Mouse (Mus musculus): ENCODE measurements around the gene Fam172a. TPM values are rescaled to one million over a fixed set of nuclear protein-coding genes. Genes with fewer than 3 reads are reported as not detected.

The Fam172a gene
- total RNA-seq, 2 experiments from 2014 or later, result 22.9 to 24.6 TPM

GRCm38 (mm10) chr13:78181071-78181929 is 479.5 kb downstream of the Fam172a start:
- DNase-seq, result no peak

DNA sequence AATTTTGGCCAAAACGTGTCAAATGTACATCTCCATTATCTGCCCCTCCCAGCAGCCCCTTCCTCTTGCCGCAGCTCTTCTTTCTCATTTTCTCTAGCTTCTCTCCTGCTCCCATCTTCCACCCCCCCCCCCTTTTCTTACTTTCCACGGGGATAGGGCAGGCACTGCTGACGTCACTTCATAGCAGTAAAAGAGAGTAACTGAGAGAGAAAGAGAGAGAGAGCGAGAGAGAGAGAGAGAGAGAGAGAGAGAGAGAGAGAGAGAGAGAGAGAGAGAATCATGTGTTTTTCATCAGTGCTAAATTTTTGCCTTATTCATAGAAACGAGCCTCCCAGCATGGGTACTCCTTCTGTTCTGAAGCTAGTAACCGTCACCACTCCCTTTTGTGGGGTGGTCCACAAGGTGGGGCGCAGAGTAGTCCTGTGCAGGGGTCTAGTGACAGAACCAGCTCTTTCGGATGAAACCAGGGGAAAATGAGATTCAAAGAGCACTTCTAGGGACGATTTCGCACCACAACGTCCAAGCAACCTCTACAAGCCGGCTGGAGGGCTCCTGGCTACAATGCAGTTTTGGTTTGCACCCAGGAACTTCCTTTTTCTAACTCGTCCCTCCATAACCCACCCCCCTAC is 480.2 kb downstream of the Fam172a start:
- no peak for DNase-seq

- DNase-seq, result no peak
These were observed 481.2 kb downstream of the Fam172a start for GRCm38 (mm10) chr13:78183004-78183403.

GRCm38 (mm10) chr13:78183986-78184385 is 482.2 kb downstream of the Fam172a start:
- DNase-seq, result no peak

GRCm38 (mm10) chr13:78184786-78185466 is 483.1 kb downstream of the Fam172a start:
- DNase-seq, result no peak

DNA sequence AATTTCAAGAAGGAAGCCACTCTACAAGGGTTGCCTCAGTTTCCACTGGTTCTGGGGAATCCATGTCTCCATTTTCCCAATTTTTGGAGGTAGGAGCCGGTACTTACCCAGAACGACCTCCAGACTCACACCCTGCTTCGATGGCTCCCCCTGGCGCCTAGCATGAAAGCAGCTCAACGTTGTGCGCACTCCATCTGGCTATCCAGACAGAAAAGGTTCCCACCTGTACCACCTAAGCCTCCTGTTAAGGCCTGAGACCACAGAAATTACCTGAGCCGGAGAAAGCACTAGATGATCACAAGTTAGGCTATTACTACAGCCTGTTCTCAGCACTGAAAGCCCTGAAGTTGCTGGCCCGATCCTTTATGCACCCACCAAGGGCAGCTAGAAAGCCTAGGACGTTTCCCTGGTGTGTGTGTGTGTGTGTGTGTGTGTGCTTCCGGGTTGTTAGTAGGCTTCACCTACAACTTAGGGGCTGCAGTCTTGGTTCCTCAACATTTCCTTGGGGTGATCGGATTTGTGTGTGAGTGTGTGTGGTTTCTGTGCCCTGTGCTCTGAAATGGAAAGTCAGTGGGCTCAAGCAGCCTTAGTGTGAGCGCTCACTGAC is 484.6 kb downstream of the Fam172a start:
- DNase-seq, result peak; percentile 60

DNA sequence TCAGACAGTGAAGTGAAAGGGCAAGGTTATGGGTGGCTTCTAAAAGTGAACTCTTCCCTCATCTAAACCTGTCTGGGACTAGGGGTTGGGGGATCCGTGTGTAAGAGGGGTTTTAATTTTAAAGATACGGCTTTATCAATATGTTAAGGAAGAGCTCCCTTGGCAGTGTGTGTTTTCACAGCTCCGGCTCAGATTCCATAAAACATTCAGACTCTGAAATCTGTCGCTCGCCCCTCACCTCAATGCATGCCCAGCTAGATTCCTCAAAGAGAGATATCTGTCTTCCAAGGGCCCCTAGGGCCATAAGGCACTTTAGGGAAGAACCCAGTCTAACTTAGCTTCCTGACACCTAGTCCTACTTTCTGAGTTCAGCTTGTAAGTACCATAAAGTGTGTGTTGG is 486.0 kb downstream of the Fam172a start:
- no peak for DNase-seq

DNA sequence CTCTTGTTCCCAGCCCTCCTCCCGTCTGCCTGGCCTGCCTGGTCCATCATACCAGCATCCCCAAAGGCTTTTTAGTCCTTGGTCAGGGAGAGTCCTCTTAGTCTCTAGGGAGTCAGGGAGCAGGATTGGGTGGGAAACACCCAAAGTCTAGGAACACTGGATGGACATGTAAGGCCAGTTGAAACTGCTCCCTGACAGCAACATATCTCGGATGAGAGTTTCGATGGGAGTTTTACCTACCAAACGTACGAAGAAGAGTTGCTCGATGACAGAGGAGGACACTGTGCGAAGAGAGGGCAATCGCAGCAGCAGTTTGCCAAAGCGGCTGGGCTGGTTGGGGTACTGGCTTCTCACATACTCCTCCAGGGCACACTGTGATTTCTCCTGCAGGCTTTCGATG is 487.8 kb downstream of the Fam172a start:
- no peak for DNase-seq

GRCm38 (mm10) chr13:78193211-78193610 is 491.4 kb downstream of the Fam172a start:
- no peak for DNase-seq

GRCm38 (mm10) chr13:78194135-78194849 is 492.5 kb downstream of the Fam172a start:
- no peak for DNase-seq

DNA sequence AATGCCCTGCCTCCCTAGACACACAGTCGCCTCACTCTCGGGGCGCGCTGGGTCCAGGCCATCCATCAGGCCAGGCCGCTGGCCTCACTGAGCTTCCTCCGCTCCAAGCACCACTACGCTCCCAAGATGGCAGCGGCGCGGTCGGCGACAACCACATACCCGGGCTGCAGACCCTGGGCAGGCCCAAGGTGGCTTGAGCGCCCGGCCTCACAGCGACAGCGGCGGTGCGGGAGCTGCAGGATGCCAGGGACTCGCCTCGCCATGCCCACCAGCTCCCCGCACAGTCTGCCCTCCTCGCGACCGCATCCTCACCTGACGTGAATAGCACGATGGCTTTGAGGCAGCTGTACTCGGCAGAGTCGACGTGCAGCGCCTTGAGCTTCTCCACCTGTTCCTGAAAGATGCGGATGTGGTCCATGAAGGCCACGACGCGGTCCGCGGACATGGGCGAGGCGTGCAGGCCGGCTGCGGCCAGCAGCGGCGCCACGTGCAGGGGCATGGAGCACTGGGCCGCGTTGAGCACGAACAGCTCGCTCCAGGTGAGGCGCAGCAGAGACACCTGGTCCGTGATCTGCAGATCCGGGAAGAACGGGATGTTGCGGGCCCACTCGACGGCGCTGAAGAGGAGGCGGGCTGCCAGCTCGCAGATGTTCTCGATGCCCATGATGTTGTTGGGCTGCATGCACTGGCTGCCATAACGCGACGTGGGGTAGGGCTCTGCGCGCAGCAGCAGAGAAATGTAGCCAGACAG is 493.2 kb downstream of the Fam172a start:
- DNase-seq, result no peak

DNA sequence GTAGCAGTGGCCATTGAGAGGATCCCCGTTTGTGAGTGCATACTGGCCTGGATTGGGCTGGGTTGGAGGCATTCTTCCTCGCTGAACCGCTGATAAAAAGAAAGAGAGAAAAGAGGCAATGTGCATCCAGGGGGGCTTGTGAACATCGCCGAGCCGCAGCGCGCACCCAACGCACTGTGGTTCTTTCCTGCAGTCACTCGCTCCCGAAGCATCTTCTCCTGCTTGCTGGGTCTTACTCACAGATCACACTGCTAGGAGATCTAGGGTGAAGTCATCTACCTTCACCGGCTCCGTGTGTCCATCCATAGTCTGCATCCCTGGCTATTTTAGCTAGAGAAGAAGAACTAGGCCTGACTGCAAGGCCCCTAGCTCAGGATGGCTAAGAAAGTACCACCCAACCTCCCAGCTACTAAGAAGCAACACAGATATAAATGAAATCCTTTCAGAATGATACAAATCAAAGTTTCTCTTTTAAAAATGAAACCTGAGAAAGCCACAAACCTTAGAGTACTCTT is 493.8 kb downstream of the Fam172a start:
- no peak for DNase-seq

DNA sequence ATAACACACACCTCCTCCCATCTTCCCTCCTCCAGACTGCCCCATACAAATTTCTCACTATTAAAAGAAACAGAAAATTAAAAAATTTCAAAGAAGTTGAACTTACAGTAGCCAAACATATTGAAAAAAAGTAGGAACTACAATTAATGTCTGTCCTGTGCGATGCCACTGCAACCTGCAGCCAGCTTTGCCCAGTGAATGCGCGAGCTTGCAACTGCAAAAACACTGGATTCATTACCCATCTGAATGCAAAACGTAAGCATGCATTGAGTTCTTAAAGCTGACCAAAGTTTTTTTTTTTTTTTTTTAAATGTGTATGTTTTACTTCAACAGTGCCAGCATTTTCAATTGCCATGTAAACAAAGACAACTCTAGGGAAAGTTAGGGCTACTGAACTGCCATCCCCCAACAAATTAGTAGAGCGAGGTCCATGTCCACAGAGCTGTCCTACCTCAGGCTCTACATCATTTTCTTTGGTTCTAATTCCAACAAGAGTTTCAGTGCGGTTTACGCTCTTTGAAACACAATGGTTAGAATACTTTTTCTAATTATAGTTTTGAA is 494.5 kb downstream of the Fam172a start:
- no peak for DNase-seq

DNA sequence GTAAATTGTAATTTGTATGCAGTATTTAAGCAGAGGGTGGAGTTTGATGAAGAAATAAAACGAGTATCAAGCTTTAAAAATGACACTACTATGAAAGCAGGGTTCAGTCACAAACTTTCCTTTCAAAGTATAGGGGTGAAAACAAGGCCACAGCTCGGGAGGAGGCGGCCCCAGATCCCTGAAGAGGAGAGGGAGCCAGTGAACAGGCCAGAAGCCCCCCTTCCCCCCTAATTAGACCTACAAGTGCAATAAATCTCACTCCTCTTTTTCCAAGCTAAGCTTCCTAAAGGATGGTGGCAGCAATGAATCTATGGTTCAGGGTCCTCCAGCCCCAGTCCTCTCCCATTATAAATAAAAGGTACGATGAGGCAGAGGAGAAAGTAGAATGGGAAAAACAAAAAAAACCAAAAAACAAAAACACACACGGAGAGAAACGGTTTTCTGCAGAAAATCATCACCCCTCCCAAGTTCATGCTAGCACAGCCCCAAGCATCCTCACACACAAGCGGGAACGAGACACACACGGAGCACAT is 495.5 kb downstream of the Fam172a start:
- no peak for DNase-seq

- DNase-seq, result peak; percentile 17
These were observed 496.1 kb downstream of the Fam172a start for GRCm38 (mm10) chr13:78197819-78198390.

- peak; percentile 34 for DNase-seq
These were observed 496.6 kb downstream of the Fam172a start for GRCm38 (mm10) chr13:78198391-78198870.

GRCm38 (mm10) chr13:78198871-78199641 is 497.2 kb downstream of the Fam172a start:
- DNase-seq, result peak; percentile 61

- no peak for DNase-seq
These were observed 497.9 kb downstream of the Fam172a start, which contains the start of gene Nr2f1 for GRCm38 (mm10) chr13:78199642-78200160. TSS of gene Nr2f1 (minus strand) at chr13:78199757.

DNA sequence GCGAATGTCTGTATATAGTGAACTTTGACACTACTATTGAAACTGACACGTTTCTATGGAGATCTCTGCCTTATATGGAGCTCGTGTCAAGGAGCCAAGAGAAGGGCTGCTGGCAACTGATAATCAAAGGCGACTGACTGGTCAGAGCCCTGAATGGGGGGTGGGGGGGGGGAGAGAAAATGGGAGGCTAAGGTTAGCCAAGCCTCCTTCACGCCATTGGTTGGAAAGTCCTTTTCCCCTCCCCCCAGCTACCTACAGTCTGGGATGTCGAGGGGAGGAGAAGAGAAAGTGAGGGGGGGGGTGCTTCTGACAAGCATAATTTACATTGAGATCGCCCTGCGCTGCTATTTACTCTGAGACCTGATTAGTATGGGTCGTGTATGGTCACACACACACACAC is 498.6 kb downstream of the Fam172a start:
- peak; percentile 12 for DNase-seq

Data from heart, postnatal 4 days (tissue).